Mouse (Mus musculus) urinary bladder, adult 2 months (tissue): Measurements from ENCODE around the gene Armc2. TPM values are rescaled to one million over a fixed set of nuclear protein-coding genes. Genes with fewer than 3 reads are reported as not detected.

Experiments
- DNase-seq: peaks from one replicate; pipeline ENCODE4 v3.0.0; 2022; ENCODE audit warnings: low spot score
- polyA plus RNA-seq: library from polyadenylated mRNA; depleted of rRNA; stranded (reverse); fragments of >200 nt; gene quantifications from 2 replicates; pipeline ENCODE4 v1.2.3, GENCODE M21; 2012; rRNA removed

Gene Armc2
- polyA plus RNA-seq, 1 experiment: 1.8 TPM

DNA sequence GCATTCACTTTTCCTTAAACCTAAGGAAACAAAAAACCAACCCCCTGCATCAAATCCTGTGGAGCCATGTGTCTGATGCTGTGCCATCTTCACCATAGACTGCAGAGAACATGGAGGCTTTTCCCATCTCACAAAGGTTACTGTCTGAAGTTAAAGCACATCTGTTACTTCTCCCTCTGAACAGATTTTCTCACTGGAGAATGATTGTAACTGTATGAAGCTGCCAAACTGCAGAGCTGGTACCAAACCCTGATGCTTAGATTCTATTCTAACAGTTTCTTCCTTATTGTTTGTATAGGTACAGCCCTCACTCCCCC lies 151.4 kb downstream of the Armc2 start:
- no peak for DNase-seq

DNA sequence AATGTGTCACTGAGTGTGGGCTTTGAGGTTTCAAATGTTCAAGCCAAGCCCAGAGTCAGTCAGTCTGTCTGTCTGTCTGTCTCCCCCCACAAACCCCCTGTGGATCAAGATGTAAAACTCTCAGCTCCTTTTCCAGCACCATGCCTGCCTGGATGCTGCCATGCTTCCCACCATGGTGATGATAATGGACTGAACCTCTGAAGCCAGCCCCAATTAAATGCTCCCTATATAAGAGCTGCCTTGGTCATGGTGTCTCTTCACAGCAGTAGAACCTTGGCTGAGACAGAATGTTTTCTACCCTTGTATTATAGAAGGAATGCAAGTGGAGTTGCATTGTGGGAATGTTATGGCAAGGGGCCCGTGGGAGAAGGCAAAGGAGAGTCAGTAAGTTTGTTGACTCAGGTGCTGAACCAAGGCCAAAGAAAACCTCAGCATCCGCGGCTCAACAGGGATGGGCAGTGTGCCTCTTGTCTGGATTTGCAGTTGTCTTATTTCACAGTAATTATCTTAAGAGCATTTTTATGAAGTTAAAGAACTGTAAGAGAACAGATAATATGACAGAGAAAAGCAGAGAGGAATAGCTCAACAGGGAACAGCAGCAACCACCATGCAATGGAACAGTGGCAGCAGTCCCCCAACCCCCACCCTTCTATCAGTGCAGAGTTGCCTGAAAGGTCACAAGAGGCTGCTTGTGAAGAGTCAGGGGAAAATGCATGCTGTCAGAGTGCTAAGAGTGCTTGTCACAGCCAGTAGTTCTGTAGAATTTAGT lies 152.0 kb downstream of the Armc2 start:
- DNase-seq: no peak

Other genes starting within 250 kb of the Armc2 start
- 4.9 and 5.2 TPM in 2 replicates for gene Cep57l1, start 208.6 kb downstream of the Armc2 start, polyA plus RNA-seq
- 35.8 and 41.4 TPM in 2 replicates for gene Sesn1, start 208.5 kb downstream of the Armc2 start, polyA plus RNA-seq